Mouse (Mus musculus): ENCODE results near the gene Gm10320.

The Gm10320 gene

GRCm38 (mm10) chr13:98503601-98504000 is 11.8 kb upstream of the Gm10320 start:
- no peak for DNase-seq (ENCODE audit: low spot score in 2 of 2)

- no peak for DNase-seq (ENCODE audit: low spot score in 2 of 2)
Observed at GRCm38 (mm10) chr13:98502813-98503341, 11.1 kb upstream of the Gm10320 start.

- DNase-seq (ENCODE audit: low spot score in 2 of 2): no peak
Observed at GRCm38 (mm10) chr13:98502236-98502812, 10.5 kb upstream of the Gm10320 start.

GRCm38 (mm10) chr13:98501321-98501720 is 9.5 kb upstream of the Gm10320 start:
- no peak for DNase-seq (ENCODE audit: low spot score in 2 of 2)

- DNase-seq (ENCODE audit: low spot score in 2 of 2): no peak
Observed at GRCm38 (mm10) chr13:98500471-98501125, 8.8 kb upstream of the Gm10320 start.

- DNase-seq (ENCODE audit: low spot score in 2 of 2): no peak
Observed at GRCm38 (mm10) chr13:98498561-98498960, 6.8 kb upstream of the Gm10320 start.

- no peak for DNase-seq (ENCODE audit: low spot score in 2 of 2)
Observed at GRCm38 (mm10) chr13:98498080-98498479, 6.3 kb upstream of the Gm10320 start.

- DNase-seq (ENCODE audit: low spot score in 2 of 2): peak in 1 of 2 experiments; percentile 43
Observed at GRCm38 (mm10) chr13:98496917-98497870, 5.4 kb upstream of the Gm10320 start.

GRCm38 (mm10) chr13:98494492-98495064 is 2.8 kb upstream of the Gm10320 start:
- no peak for DNase-seq (ENCODE audit: low spot score in 2 of 2)

GRCm38 (mm10) chr13:98492569-98493255 is 911 bp upstream of the Gm10320 start:
- no peak for DNase-seq (ENCODE audit: low spot score in 2 of 2)

- DNase-seq (ENCODE audit: low spot score in 2 of 2): no peak
Observed at GRCm38 (mm10) chr13:98486726-98487125, 5.1 kb downstream of the Gm10320 start.

- no peak for DNase-seq (ENCODE audit: low spot score in 2 of 2)
Observed at GRCm38 (mm10) chr13:98486161-98486560, 5.6 kb downstream of the Gm10320 start.

GRCm38 (mm10) chr13:98485440-98485839 is 6.4 kb downstream of the Gm10320 start:
- no peak for DNase-seq (ENCODE audit: low spot score in 2 of 2)

- DNase-seq (ENCODE audit: low spot score in 2 of 2): no peak
Observed at GRCm38 (mm10) chr13:98477991-98478390, 13.8 kb downstream of the Gm10320 start.

GRCm38 (mm10) chr13:98476839-98477495 is 14.8 kb downstream of the Gm10320 start:
- no peak for DNase-seq (ENCODE audit: low spot score in 2 of 2)

GRCm38 (mm10) chr13:98476175-98476838 is 15.5 kb downstream of the Gm10320 start:
- no peak for DNase-seq (ENCODE audit: low spot score in 2 of 2)

- DNase-seq (ENCODE audit: low spot score in 2 of 2): no peak
Observed at GRCm38 (mm10) chr13:98475681-98476080, 16.1 kb downstream of the Gm10320 start.

- no peak for DNase-seq (ENCODE audit: low spot score in 2 of 2)
Observed at GRCm38 (mm10) chr13:98473034-98473433, 18.8 kb downstream of the Gm10320 start.

- DNase-seq (ENCODE audit: low spot score in 2 of 2): no peak
Observed at GRCm38 (mm10) chr13:98471756-98472155, 20.0 kb downstream of the Gm10320 start.

- no peak for DNase-seq (ENCODE audit: low spot score in 2 of 2)
Observed at GRCm38 (mm10) chr13:98470321-98470720, 21.5 kb downstream of the Gm10320 start.
